Mouse (Mus musculus) adrenal gland, postnatal 10 days (tissue): ENCODE data around the gene Angptl8. TPM values are rescaled to one million over a fixed set of nuclear protein-coding genes. Genes with fewer than 3 reads are reported as not detected.
"Not testable (repeated sequence)": the region's sequence is repeated elsewhere in the genome, so short reads cannot be mapped to it uniquely, and the experiment has no call there.

Source experiments
- DNase-seq: peaks from one replicate; pipeline ENCODE4 v3.0.0; 2021; ENCODE audit warnings: mixed read lengths
- total RNA-seq, 2 experiments: library from RNA; stranded (reverse); gene quantifications; 2 replicates each; pipeline ENCODE4 v1.2.3; 2021

The Angptl8 gene
- total RNA-seq, 2 experiments from 2014 or later, result 7.6 to 17.9 TPM

GRCm38 (mm10) chr9:21849691-21850677 is 14.7 kb downstream of the Angptl8 start:
- no peak for DNase-seq

- no peak for DNase-seq
Observed at GRCm38 (mm10) chr9:21851084-21851483, 15.8 kb downstream of the Angptl8 start.

GRCm38 (mm10) chr9:21852128-21853091 is 17.1 kb downstream of the Angptl8 start, which contains the start of gene Dock6:
Dock6 (minus strand) TSS chr9:21852635.
- DNase-seq, result peak; percentile 94

- no peak for DNase-seq
Observed at GRCm38 (mm10) chr9:21853961-21854360, 18.7 kb downstream of the Angptl8 start.

GRCm38 (mm10) chr9:21854894-21855293 is 19.6 kb downstream of the Angptl8 start:
- no peak for DNase-seq

- DNase-seq, result no peak
Observed at GRCm38 (mm10) chr9:21857501-21857900, 22.2 kb downstream of the Angptl8 start.

- peak; percentile 62 for DNase-seq
Observed at GRCm38 (mm10) chr9:21858084-21858483, 22.8 kb downstream of the Angptl8 start.

GRCm38 (mm10) chr9:21859606-21860005 is 24.3 kb downstream of the Angptl8 start:
- no peak for DNase-seq

- DNase-seq, result not testable (repeated sequence)
Observed at GRCm38 (mm10) chr9:21860349-21860748, 25.0 kb downstream of the Angptl8 start.

GRCm38 (mm10) chr9:21862181-21862580 is 26.9 kb downstream of the Angptl8 start:
- no peak for DNase-seq

GRCm38 (mm10) chr9:21865673-21866398 is 30.5 kb downstream of the Angptl8 start:
- DNase-seq, result no peak

- peak; percentile 41 for DNase-seq
Observed at GRCm38 (mm10) chr9:21866641-21867040, 31.3 kb downstream of the Angptl8 start.

- DNase-seq, result peak; percentile 51
Observed at GRCm38 (mm10) chr9:21867726-21868125, 32.4 kb downstream of the Angptl8 start.

- peak; percentile 75 for DNase-seq
Observed at GRCm38 (mm10) chr9:21869290-21869689, 34.0 kb downstream of the Angptl8 start.

GRCm38 (mm10) chr9:21870879-21871524 is 35.7 kb downstream of the Angptl8 start:
- peak; percentile 74 for DNase-seq

- DNase-seq, result peak; percentile 41
Observed at GRCm38 (mm10) chr9:21872204-21872603, 36.9 kb downstream of the Angptl8 start.

- DNase-seq, result no peak
Observed at GRCm38 (mm10) chr9:21876601-21877000, 41.3 kb downstream of the Angptl8 start.
